Mouse (Mus musculus) ES-E14 (cell line): ENCODE measurements at regions not wholly inside any gene's neighbourhood (a gene's known extent, or its start where the extent isn't known, plus 50 kb on each side); places are given as distances from the start of the nearest gene placed in this dataset.

Source experiments
- CHD2 ChIP-seq: IDR thresholded peaks from 2 replicates; pipeline ENCODE4 v1.6.1; 2014; ENCODE audit warnings: mild to moderate bottlenecking, low read depth, low read length, inconsistent platforms
- MAFK ChIP-seq: IDR thresholded peaks from 2 replicates; pipeline ENCODE4 v1.6.1; 2014; ENCODE audit warnings: mild to moderate bottlenecking, low read depth, low read length, inconsistent platforms; ENCODE audit not compliant: insufficient read depth
- ZC3H11A ChIP-seq: IDR thresholded peaks from 2 replicates; pipeline ENCODE4 v1.6.1; 2012; ENCODE audit warnings: low read depth, mild to moderate bottlenecking, inconsistent platforms, low read length, borderline replicate concordance
- ZNF384 ChIP-seq: IDR thresholded peaks from 2 replicates; pipeline ENCODE4 v1.6.1; 2012; ENCODE audit warnings: low read depth, low read length, inconsistent platforms

DNA sequence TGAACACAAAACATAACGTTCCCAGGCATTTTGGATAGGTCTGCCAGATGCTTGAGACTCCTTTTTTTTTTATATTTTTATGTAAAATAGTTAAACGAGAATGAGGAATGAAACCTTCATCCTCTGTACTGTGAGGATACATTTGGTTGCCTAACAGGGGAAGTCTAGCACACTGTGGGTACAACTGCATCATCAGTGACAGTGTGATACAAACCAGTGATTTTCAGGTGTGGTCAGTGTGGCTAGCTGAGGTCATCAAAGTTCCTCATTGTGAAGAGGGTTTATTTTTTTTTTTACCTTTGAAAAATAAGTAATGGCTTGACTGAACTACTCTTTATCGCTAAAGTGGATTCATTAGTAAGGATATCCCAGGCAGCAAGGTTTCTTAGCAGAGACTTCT lies 75.7 kb upstream of the P2ry10 start:
- TF ChIP-seq ZC3H11A, result no peak
- TF ChIP-seq ZNF384, result no peak
- TF ChIP-seq MAFK, result no peak
- TF ChIP-seq CHD2, result no peak
